Mouse (Mus musculus) retina, adult 2 months (tissue): ENCODE measurements around the gene Gar1.

ENCODE experiments used
- DNase-seq: peaks from one replicate; pipeline ENCODE4 v3.0.0-alpha.2; 2012; ENCODE audit warnings: low read depth, low spot score

The Gar1 gene

DNA sequence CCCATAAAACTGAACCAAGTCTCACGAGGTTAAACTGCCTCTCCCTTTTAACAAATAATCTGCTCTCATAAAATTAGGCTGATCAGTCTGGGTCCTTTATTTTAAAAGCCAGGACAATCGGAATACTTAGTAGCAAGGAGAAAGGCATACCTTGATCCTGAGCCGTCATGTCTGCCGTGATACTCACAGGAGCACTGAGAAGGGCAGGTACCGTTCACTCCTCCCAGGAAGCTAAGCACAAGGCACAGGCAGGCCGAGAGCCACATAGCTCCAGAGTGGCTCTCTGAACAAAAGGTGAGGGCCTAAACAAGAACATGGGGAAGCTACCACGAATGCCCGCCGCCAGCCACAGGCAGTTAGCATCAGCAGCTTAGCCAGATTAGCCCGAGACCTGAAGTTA lies 27.4 kb downstream of the Gar1 start, which contains the start of gene Lrit3:
Gene Lrit3, minus strand, starts transcription at position 266 of the 400 bp plus-strand sequence.
- DNase-seq = peak; percentile 69

DNA sequence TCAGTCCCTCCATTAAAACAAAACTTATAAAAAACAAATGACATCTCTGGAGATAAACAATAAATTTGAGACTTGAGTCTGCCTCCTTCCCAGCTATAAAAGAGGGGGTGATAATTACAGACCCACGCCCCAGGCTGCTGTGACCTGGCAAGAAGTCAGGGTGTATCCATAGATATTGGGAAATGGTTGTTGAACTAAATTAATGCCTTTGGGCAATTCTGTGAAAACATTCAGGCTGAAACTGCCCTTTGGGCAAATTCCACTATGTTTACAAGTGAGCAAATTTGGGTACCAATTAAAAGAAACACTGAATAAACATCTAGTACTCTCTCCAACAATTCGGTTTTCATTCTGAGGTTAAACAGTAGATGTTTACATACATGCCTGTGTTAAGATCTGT lies 32.2 kb downstream of the Gar1 start:
- no peak for DNase-seq

DNA sequence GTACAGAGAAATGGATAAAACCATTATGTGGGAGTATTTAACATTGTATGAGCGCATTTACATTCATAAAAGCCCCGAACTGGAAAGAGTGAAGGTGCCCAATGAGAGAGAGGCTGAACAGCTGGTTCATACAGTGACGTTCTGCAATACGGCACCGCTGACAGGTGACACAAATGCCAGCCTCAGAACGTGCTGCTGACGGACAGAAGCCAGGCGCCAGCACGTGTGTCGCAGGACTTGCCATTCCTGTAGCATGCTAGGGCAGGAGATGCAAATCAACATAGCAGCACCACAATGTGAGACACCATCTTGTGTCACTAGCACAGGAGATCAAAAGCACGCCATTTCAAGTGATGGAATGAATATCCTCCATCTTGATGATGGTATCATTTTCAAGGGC lies 32.6 kb downstream of the Gar1 start:
- no peak for DNase-seq

DNA sequence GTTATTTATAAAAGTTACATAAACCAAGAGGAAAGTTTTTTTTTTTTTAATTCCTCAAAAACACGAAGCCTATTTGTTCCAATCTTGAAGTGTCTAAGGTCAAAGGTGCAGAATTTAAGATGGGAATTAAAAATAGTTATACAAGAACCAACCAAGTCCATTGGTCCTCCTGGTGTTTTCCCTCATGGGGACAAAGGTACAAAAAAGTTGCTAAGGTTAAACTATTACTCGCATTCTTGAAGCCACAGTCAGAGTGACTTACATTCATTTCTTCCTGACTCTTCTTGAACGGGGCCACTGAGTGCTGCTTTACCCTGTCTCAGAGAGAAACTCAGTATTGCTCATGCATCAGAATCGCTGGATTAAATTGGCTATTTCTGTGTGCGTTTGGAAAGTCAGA lies 33.9 kb downstream of the Gar1 start:
- no peak for DNase-seq

DNA sequence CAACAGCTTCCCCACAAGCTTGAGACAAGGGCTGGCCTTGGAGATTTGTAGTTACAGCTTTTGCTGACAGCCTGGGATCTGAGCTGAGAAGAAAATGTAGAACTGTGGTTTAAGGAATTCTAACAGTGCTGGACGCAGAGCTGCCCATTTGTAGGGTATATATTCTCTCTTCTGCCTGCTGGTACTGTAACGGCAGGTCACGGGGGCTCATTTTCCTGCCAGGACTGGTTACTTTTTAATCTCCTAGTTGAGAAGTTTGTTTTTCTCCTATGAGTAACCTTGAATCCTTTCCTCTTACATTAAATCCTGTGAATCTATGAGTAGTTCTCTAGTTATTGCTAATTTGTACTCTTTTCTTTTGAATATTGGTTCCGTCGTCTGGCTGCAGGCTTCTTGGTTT lies 37.4 kb downstream of the Gar1 start:
- no peak for DNase-seq

DNA sequence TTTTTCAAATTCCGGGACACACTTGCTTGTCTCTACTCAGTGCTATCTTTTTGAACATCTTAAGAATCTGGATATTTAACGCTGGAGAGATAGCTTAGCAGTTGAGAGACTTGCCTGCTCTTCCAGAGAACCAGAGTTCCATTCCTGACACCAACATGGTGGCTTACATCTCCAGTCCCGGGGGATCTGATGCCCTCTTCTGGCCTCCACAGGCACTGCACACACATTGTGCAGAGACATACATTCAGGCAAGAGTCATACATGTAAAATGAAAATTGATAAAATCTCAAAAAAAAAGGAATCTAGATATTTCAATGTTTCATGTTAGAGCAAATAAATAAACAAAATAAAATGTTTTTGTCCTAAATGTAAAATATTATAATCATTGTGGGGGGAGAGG lies 48.5 kb downstream of the Gar1 start:
- no peak for DNase-seq

DNA sequence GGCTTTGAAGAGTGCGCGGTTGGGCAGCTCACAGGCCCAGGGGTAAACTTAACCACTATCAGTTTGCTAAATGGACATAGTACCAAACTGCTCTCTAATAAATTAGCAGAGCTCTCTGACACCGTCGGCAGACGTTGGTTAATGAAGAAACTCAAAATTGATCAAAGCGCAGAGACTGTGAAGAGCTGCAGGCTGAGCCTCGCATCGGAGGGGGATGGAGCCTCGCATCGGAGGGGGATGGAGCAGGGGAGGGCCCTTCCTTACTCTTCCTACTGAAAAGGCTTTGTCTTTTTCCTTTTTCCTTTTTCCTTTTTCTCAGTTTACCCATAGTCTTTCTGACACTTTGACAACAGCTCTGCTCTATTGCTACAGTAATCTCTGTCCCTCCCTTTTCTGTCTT lies 49.8 kb downstream of the Gar1 start:
- DNase-seq = no peak
